Mouse (Mus musculus) urinary bladder, postnatal 14 days (tissue): Measurements from ENCODE around the gene Tgm5.
A peak's percentile ranks its signal among the peaks of the same experiment; 100 is the strongest.
"Not testable (repeated sequence)": the region's sequence is repeated elsewhere in the genome, so short reads cannot be mapped to it uniquely, and the experiment has no call there.

ENCODE experiments used
- DNase-seq: peaks from one replicate; pipeline ENCODE4 v3.0.0; 2021; ENCODE audit warnings: low spot score

Gene Tgm5

GRCm38 (mm10) chr2:121039382-121039781 lies 46.3 kb downstream of the Tgm5 start:
- no peak for DNase-seq

GRCm38 (mm10) chr2:121038851-121039250 lies 46.8 kb downstream of the Tgm5 start:
- DNase-seq, result not testable (repeated sequence)

GRCm38 (mm10) chr2:121036733-121037341 lies 48.8 kb downstream of the Tgm5 start, which contains the start of gene Epb42:
Gene Epb42, minus strand, starts transcription at chr2:121037072.
- DNase-seq, result no peak

DNA sequence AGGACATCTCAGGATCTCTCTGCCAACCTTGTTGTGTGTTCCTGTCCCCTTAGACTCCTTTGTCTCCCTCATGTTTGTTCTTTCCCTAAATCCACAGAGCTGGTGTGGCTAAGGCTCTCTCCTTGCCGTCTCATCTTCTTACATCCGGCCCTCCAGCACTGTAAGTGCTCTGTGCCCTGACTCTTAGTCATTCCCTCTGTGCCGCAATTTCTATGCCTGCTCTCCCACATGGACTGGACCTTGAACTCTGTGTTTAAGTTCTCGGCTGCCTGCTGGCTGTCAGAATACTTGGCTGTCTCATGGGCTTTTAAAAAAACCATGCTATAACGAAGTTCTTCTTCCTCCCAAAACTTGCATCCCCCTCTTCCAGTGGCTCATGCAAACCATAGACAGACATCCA lies 62.7 kb downstream of the Tgm5 start:
- no peak for DNase-seq

- DNase-seq, result no peak
These were observed 68.5 kb downstream of the Tgm5 start for GRCm38 (mm10) chr2:121017151-121017550.

- DNase-seq, result no peak
These were observed 69.4 kb downstream of the Tgm5 start for GRCm38 (mm10) chr2:121016226-121016625.

DNA sequence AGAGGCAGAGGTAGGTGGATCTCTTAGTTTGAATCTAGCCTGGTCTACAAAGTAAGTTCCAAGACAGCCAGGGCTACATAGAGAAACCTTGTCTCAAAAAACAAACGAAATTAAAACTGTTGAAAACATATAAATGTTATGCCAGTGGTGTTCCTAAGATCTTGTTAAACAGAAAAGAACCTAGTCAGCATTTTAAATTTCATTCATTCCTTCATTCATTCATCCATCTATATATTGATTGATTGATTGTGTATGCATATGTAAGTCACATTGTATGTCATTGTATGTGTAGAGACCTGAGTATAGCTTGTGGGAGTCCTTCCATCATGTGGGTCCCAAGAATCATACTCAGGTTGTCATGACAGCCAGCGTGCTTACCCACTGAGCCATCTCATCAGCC lies 70.1 kb downstream of the Tgm5 start:
- no peak for DNase-seq

DNA sequence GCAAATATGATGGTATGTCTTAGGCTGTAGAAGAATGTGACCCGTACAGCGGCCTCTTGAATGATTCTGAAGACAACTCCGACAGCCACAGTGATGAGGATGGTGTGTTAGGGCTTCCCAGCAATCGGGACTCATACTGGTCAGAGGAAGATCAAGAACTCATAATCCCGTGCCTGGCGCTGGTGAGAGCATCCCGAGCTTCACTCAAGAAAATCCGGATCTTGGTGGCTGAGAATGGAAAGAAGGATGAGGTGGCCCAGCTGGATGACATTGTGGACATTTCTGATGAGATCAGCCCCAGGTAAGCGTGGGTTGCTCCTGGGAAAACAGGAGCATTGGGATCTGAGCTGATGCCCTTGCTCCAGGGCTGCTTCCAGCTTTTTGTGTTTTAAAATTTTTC lies 73.0 kb downstream of the Tgm5 start:
- no peak for DNase-seq

- no peak for DNase-seq
These were observed 76.5 kb downstream of the Tgm5 start for GRCm38 (mm10) chr2:121009071-121009677.

GRCm38 (mm10) chr2:121008664-121009007 lies 77.0 kb downstream of the Tgm5 start:
- DNase-seq, result no peak

GRCm38 (mm10) chr2:121007925-121008663 lies 77.5 kb downstream of the Tgm5 start, which contains the start of gene Ccndbp1:
Gene Ccndbp1, plus strand, starts transcription at chr2:121008403.
- peak; percentile 94 for DNase-seq

GRCm38 (mm10) chr2:121006986-121007385 lies 78.7 kb downstream of the Tgm5 start:
- no peak for DNase-seq

DNA sequence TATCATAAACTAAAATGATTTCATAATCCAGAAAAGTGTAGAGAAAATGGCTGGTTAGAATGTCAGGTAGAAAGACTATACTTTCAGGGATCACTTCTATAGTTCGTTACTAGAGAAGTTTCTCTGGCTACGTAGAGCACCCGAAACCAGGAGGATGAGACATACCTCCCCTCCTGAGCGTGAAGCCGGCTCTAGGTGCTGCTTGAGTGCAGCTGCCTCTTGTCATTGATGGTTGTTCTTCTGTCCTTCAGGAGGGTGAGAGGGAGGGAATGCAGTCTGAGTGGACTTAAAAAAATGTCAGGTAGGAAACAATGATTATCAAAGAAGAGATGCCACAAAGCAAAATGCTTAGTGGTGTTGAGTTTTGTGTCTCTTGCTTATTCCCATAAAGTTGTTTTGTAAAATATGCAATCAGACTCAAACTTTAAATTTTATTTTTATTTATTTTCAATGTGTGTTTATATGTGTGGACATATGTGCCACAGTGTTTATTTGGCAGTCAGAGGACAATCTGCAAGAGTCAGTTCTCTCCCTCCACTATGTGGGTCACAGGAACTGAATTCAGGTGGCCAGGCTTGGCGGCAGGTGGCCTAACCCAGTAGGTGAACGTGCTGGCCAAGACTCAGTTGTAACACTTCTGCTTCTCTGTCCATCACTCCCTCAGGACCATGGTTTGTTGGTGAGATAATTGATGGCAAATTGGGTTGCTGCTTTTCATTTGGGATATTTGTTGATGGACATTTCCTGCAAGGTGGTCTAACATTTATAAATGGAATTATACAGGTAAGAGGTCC lies 81.4 kb downstream of the Tgm5 start:
- no peak for DNase-seq

DNA sequence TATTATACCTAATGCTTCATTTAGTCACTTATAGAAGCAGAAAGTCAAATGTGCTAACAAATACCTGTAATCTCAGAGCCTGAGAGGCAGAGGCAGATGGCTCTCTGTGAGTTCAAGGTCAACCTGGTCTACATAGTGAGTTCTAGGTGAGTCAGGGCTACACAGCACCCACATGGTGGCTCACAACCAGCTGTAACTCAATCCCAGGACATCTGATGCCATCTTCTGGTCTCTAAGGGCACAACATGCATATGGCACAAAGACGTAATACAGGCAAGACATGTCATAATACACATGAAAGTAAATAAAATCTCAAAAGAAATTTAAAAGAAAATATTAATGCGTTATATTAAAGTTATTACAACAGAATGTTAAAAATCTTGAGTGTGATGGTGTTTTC lies 82.1 kb downstream of the Tgm5 start:
- DNase-seq, result no peak

GRCm38 (mm10) chr2:120998863-120999262 lies 86.8 kb downstream of the Tgm5 start:
- no peak for DNase-seq

DNA sequence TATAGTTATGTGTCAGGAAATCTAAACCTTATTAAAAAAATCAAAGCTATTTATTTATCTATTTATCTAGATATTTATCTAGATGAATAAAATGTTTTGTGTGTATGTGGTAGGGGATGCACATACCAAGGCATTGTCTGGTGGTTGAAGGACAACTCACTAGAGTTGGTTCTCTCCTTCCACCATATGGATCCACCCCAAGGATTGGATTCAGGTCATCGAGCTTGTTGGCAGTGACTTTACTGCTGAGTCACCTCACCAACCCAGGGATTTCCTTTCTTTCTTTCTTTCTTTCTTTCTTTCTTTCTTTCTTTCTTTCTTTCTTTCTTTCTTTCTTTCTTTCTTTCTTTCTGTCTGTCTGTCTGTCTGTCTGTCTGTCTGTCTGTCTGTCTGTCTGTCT lies 89.0 kb downstream of the Tgm5 start:
- DNase-seq, result not testable (repeated sequence)
